Mouse (Mus musculus) lung, postnatal 0 days (tissue): ENCODE results near the gene Kat2a.

Experiments
- CTCF ChIP-seq: IDR thresholded peaks from 2 replicates; pipeline ENCODE4 v1.5.1; 2016; ENCODE audit warnings: antibody characterized with exemption, mild to moderate bottlenecking
- EP300 ChIP-seq: IDR thresholded peaks from 2 replicates; pipeline ENCODE4 v1.6.1; 2016; ENCODE audit warnings: antibody characterized with exemption, mild to moderate bottlenecking, control low read depth

DNA sequence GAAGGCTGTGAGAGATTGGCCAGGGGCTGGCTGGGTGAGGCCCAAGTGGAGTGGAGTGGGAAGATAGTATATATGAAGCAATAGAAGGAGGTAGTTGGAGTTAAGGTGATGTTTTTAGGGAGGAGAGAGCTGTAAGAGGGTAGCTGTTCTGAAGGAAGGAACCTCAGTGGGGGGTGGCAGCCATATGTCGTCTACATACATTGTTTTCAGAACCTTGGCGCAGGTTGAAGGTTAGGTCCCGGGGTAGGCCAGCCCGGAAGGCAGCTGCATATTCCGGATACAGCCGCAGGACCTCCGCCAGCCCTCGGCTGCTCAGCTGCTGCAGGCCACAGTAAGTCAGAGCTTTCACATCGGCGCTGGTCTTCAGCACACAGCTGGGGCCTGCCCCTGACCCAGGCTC lies 34.3 kb upstream of the Kat2a start:
- no peak for TF ChIP-seq CTCF
- no peak for TF ChIP-seq EP300
